Mouse (Mus musculus) hindbrain, embryonic 11.5 days (tissue): ENCODE data around the gene Plcxd2. TPM values are rescaled to one million over a fixed set of nuclear protein-coding genes. Genes with fewer than 3 reads are reported as not detected.

Experiments used
- ATAC-seq: fragments of 200-750 bp; cut with Nextera tagmentation; 2 replicates; pipeline ENCODE4 v1.8.0; 2017; ENCODE audit warnings: mild to moderate bottlenecking, moderate TSS enrichment, moderate library complexity; ENCODE audit not compliant: low FRiP score
- DNase-seq: peaks from one replicate; pipeline ENCODE4 v3.0.0-alpha.2; 2015; ENCODE audit warnings: low spot score
- H3K27ac ChIP-seq: fragments of 300-500 bp; sonication (generic); 2 replicates; pipeline ENCODE4 v1.5.1; 2014; ENCODE audit warnings: mild to moderate bottlenecking, low read depth, low read length
- H3K27me3 ChIP-seq: fragments of 300-500 bp; sonication (generic); 2 replicates; pipeline ENCODE4 v1.6.1; 2014; ENCODE audit warnings: mild to moderate bottlenecking, low read length, moderate library complexity, mixed read lengths; ENCODE audit not compliant: control insufficient read depth, insufficient read depth
- H3K36me3 ChIP-seq: fragments of 300-500 bp; sonication (generic); 2 replicates; pipeline ENCODE4 v1.6.1; 2014; ENCODE audit warnings: mild to moderate bottlenecking, low read length, moderate library complexity, mixed read lengths; ENCODE audit not compliant: control insufficient read depth, insufficient read depth
- H3K4me1 ChIP-seq: fragments of 300-500 bp; sonication (generic); replicated peaks from 2 replicates; pipeline ENCODE4 v1.6.1; 2014; ENCODE audit warnings: low read length, mixed read lengths; ENCODE audit not compliant: control insufficient read depth, insufficient read depth
- H3K4me2 ChIP-seq: fragments of 300-500 bp; sonication (generic); replicated peaks from 2 replicates; pipeline ENCODE4 v1.6.1; 2014; ENCODE audit warnings: mild to moderate bottlenecking, low read depth, low read length
- H3K4me3 ChIP-seq: fragments of 300-500 bp; sonication (generic); 2 replicates; pipeline ENCODE4 v1.5.1; 2014; ENCODE audit warnings: low read depth, low read length
- H3K9ac ChIP-seq: fragments of 300-500 bp; sonication (generic); 2 replicates; pipeline ENCODE4 v1.6.1; 2014; ENCODE audit warnings: low read depth, low read length
- H3K9me3 ChIP-seq: fragments of 300-500 bp; sonication (generic); 2 replicates; pipeline ENCODE4 v1.6.1; 2016; ENCODE audit warnings: low read length; ENCODE audit not compliant: control insufficient read depth
- WGBS: fragments of 180-500 bp; shearing (Covaris S2); extraction: QIAGEN DNeasy Blood & Tissue Kit; methylation state at CpG from one replicate; pipeline ENCODE4 v1.1.7; 2014; 5-methylcytosine and 5-hydroxymethylcytosine counted together
- polyA plus RNA-seq: library from polyadenylated mRNA; unstranded; fragments of >200 nt; fragmentation: Nextera tagmentation; extraction: Ambion mirVana; gene quantifications from 2 replicates; pipeline ENCODE4 v1.2.1, GENCODE M21; 2014

The Plcxd2 gene
- polyA plus RNA-seq, 1 experiment from 2014 or later, result 4.3 TPM

- Histone ChIP-seq H3K9me3 (no peaks in the 10 kb centered on the region), H3K4me2 (no peak overlapping the region), H3K27ac (no peak overlapping the region), H3K4me3 (no peak overlapping the region), H3K27me3 (no peaks in the 10 kb centered on the region), H3K4me1 (no peaks in the 10 kb centered on the region), H3K36me3 (no peaks in the 10 kb centered on the region), H3K9ac (no peak overlapping the region)
- 75% methylated on average over 2 of the region's 2 CpGs for WGBS
- DNase-seq, result no peak
- no peak for ATAC-seq
Observed at GRCm38 (mm10) chr16:45937381-45937780, 72.6 kb downstream of the Plcxd2 start.

GRCm38 (mm10) chr16:45936521-45936920 is 73.5 kb downstream of the Plcxd2 start:
- Histone ChIP-seq H3K9me3 (no peaks in the 10 kb centered on the region), H3K4me3 (no peak overlapping the region), H3K9ac (no peak overlapping the region), H3K27me3 (no peaks in the 10 kb centered on the region), H3K4me1 (no peaks in the 10 kb centered on the region), H3K4me2 (no peak overlapping the region), H3K36me3 (no peaks in the 10 kb centered on the region), H3K27ac (no peak overlapping the region)
- 69% methylated on average over 2 of the region's 2 CpGs for WGBS
- DNase-seq (no peak), ATAC-seq (peak; percentile 72)

- Histone ChIP-seq H3K4me2 (no peak overlapping the region), H3K9ac (no peak overlapping the region), H3K9me3 (no peaks in the 10 kb centered on the region), H3K36me3 (no peaks in the 10 kb centered on the region), H3K4me1 (no peaks in the 10 kb centered on the region), H3K4me3 (no peak overlapping the region), H3K27me3 (no peaks in the 10 kb centered on the region), H3K27ac (no peak overlapping the region)
- WGBS, result 76% methylated on average over 3 of the region's 3 CpGs
- ATAC-seq, result peak; percentile 59; the same call in 1 of the 2 replicates
- DNase-seq, result no peak
Observed at GRCm38 (mm10) chr16:45935956-45936483, 74.0 kb downstream of the Plcxd2 start.

- Histone ChIP-seq H3K27me3 (no peaks in the 10 kb centered on the region), H3K9me3 (no peaks in the 10 kb centered on the region), H3K4me2 (no peak overlapping the region), H3K4me1 (no peaks in the 10 kb centered on the region), H3K4me3 (no peak overlapping the region), H3K36me3 (no peaks in the 10 kb centered on the region), H3K27ac (no peak overlapping the region), H3K9ac (no peak overlapping the region)
- DNase-seq (no peak), ATAC-seq (no peak)
- WGBS, result 67% methylated on average over 2 of the region's 2 CpGs
Observed at GRCm38 (mm10) chr16:45934721-45935407, 75.2 kb downstream of the Plcxd2 start.

- Histone ChIP-seq H3K4me1 (no peaks in the 10 kb centered on the region), H3K4me3 (no peak overlapping the region), H3K36me3 (no peaks in the 10 kb centered on the region), H3K4me2 (no peak overlapping the region), H3K27me3 (no peaks in the 10 kb centered on the region), H3K27ac (no peak overlapping the region), H3K9me3 (no peaks in the 10 kb centered on the region), H3K9ac (no peak overlapping the region)
- no peak for DNase-seq
- ATAC-seq, result no peak
- WGBS, result 92% methylated on average over 3 of the region's 3 CpGs
Observed at GRCm38 (mm10) chr16:45930308-45930707, 79.7 kb downstream of the Plcxd2 start.

- H3K4me1 ChIP-seq, result no peaks in the 10 kb centered on the region
- H3K36me3 ChIP-seq, result no peaks in the 10 kb centered on the region
- no peak overlapping the region for H3K4me2 ChIP-seq
- H3K9ac ChIP-seq, result no peak overlapping the region
- no peak for DNase-seq
- H3K27ac ChIP-seq, result no peak overlapping the region
- ATAC-seq, result no peak
- H3K27me3 ChIP-seq, result no peaks in the 10 kb centered on the region
- no peaks in the 10 kb centered on the region for H3K9me3 ChIP-seq
- 81% methylated on average over 4 of the region's 4 CpGs for WGBS
- no peak overlapping the region for H3K4me3 ChIP-seq
Observed at GRCm38 (mm10) chr16:45928090-45928489, 81.9 kb downstream of the Plcxd2 start.

GRCm38 (mm10) chr16:45927601-45928000 is 82.4 kb downstream of the Plcxd2 start:
- Histone ChIP-seq H3K9me3 (no peaks in the 10 kb centered on the region), H3K27me3 (no peaks in the 10 kb centered on the region), H3K4me2 (no peak overlapping the region), H3K9ac (no peak overlapping the region), H3K36me3 (no peaks in the 10 kb centered on the region), H3K4me1 (no peaks in the 10 kb centered on the region), H3K27ac (no peak overlapping the region), H3K4me3 (no peak overlapping the region)
- 57% methylated on average over 3 of the region's 3 CpGs for WGBS
- no peak for DNase-seq
- no peak for ATAC-seq

GRCm38 (mm10) chr16:45926875-45927274 is 83.1 kb downstream of the Plcxd2 start:
- no peak overlapping the region for H3K4me3 ChIP-seq
- H3K27ac ChIP-seq, result no peak overlapping the region
- no peak overlapping the region for H3K9ac ChIP-seq
- H3K36me3 ChIP-seq, result no peaks in the 10 kb centered on the region
- WGBS, result 97% methylated on average over 5 of the region's 5 CpGs
- H3K4me2 ChIP-seq, result no peak overlapping the region
- ATAC-seq (no peak), DNase-seq (no peak)
- no peaks in the 10 kb centered on the region for H3K27me3 ChIP-seq
- no peaks in the 10 kb centered on the region for H3K9me3 ChIP-seq
- no peaks in the 10 kb centered on the region for H3K4me1 ChIP-seq

GRCm38 (mm10) chr16:45923731-45924424 is 86.1 kb downstream of the Plcxd2 start:
- H3K27me3 ChIP-seq, result no peaks in the 10 kb centered on the region
- DNase-seq (no peak), ATAC-seq (no peak)
- 76% methylated on average over 6 of the region's 6 CpGs for WGBS
- H3K9me3 ChIP-seq, result no peaks in the 10 kb centered on the region
- no peaks in the 10 kb centered on the region for H3K36me3 ChIP-seq
- no peak overlapping the region for H3K4me2 ChIP-seq
- no peak overlapping the region for H3K4me3 ChIP-seq
- H3K4me1 ChIP-seq, result no peaks in the 10 kb centered on the region
- no peak overlapping the region for H3K9ac ChIP-seq
- no peak overlapping the region for H3K27ac ChIP-seq
